Mouse (Mus musculus) liver, adult 2 months (tissue): Measurements from ENCODE around the gene Trabd2b.

Experiments used
- CTCF ChIP-seq: fragments of 200-500 bp; IDR thresholded peaks from 2 replicates; pipeline ENCODE4 v1.5.1; 2011; ENCODE audit warnings: low read depth, low read length, control low read depth
- POLR2A ChIP-seq: fragments of 200-500 bp; IDR thresholded peaks from 2 replicates; pipeline ENCODE4 v1.6.1; 2011; ENCODE audit warnings: low read length, control low read depth; ENCODE audit not compliant: insufficient read depth; ENCODE audit errors: extremely low read depth

DNA sequence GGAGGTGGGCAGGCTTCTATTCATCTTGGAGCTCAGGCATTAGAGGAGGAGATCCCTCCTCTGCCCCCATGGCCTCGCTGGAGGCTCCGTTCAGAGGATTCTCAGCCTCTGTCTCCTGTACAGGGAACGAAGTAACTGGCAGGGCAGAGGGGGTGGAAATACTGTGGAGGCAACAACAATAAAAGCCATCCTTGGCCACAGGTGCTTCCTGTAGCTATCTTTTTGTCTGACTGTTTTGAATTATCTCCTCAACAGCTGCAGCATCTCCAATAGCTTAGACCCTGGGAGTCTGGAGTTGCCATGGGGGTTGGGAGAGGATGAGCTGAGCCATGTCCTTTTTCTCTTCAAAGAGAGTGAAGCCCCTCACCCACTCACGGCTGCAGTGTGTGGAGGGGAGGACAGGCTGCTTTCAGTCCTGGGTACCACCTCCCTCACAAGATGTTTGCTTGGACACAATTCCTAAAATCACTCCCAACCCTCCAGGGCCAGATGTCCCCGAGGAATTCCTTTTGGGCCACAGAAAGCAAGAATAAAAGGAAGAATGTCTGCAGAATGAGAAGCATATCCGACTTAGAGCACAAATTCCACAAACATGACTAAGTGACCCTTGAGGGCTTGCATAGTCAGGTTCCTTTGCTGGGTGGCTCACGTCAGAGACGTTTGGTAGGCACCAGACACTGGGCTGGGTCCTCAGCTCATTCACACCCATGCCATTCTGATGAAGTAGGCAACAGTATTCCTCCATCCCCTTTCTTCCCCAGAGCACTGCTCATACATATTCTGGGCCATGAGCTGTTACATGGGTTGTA, 194.9 kb downstream of the Trabd2b start:
- TF ChIP-seq CTCF (no peak), POLR2A (no peak)
